Comparison of ENCODE assay signal across 8 mouse cellular contexts in the genomic region with DNA sequence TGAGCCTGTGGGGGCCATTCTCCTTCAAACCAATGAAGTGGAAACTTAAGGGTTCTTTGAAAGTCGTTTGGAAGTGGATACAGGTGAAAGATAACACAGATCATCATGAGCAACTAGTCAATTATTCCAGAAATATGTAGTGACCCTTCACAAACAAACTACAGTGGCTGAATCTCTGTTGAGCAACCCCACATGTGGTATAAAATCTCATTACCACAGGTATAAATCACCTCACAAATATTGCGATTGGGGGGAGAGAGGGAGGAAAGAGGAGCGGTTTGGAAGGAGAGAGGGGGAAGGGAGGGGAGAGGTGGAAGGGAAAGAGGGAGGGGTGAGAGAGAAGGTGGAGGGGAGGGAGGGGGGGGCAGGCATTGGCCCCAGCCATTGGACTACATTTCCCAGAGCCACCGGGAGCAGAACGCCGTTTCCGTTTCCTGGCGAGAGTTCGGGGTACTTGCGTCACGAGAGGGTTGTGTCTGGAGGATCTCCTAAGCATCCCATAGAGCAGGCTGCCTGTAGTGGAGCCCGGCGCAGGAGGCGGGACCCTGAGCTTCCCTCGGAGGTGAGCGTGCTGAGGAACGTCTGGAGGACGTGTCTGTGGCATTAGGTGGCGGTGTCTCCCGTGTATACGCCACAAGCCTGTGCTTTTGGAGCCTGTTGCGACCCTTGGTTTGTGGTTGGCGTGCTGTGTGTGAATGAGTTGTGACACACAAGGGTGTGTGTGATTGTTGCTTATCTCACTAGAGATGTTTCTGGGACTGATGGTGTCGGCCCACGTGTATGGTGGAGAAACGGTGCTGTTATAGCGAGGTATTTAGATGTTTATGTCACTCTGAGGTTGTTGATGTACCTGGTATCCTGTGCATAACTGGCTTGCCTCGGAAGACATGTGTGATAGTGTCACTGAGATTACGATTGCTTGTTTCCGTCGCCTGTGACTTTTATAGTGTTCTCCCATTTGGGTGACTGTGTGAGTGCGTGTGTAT. TPM values are rescaled to one million over a fixed set of nuclear protein-coding genes. Genes with fewer than 3 reads are reported as not detected.
DNase-seq lines count a peak whose midpoint lies in the region; ATAC-seq and TF ChIP-seq lines count a peak whose summit lies in the region.

TSS of gene Zfp420 (plus strand) at position 448 of the 986 bp plus-strand sequence.

- H3K27me3 ChIP-seq in forebrain, postnatal 0 days (ENCODE audit: insufficient read depth, low read length), result no peaks in the 10 kb centered on the region
- no peaks in the 10 kb centered on the region for H3K27me3 ChIP-seq in lung, embryonic 15.5 days

- peak within 1 kb of the TSS; percentile 64 for H3K4me2 ChIP-seq in forebrain, postnatal 0 days (ENCODE audit: low read depth)
- H3K4me2 ChIP-seq in lung, embryonic 15.5 days, result peak within 1 kb of the TSS; percentile 72

- TF ChIP-seq CTCF in forebrain, postnatal 0 days (IDR thresholded peaks at IDR 0.05; ENCODE audit: low read depth), result peak; percentile 55

- peak; percentile 87 for DNase-seq in ES-E14 (ENCODE audit: low read depth, low spot score)
- DNase-seq in cerebellum, adult 11-12 months, result peak; percentile 94
- peak; percentile 95 for DNase-seq in forebrain, postnatal 0 days
- peak; percentile 88 for DNase-seq in heart, postnatal 4 days
- peak; percentile 88 to 92 for DNase-seq in layer of hippocampus, adult 8-10 months (ENCODE audit: low spot score in 2 of 2)
- peak; percentile 86 for DNase-seq in ovary, adult 18-20 months (ENCODE audit: low spot score)
- DNase-seq in thymus, postnatal 0 days (ENCODE audit: low spot score), result peak; percentile 88

- peak; percentile 99 for ATAC-seq in forebrain, postnatal 0 days
- peak; percentile 97 for ATAC-seq in lung, embryonic 15.5 days (ENCODE audit: borderline replicate concordance, extremely low read depth, low FRiP score, low TSS enrichment)

- in situ Hi-C loops in ES-E14 (cut with MboI; ENCODE audit: low sequenced_read_pairs in 2 of 2, unreplicated experiment in 2 of 2), result no loop called here

- peak within 1 kb of the TSS; percentile 68 to 88 for H3K4me3 ChIP-seq in ES-E14 (ENCODE audit: insufficient read depth in 1 of 2, low read depth in 1 of 2, low read length in 2 of 2, poor library complexity in 1 of 2, severe bottlenecking in 1 of 2)
- peak within 1 kb of the TSS; percentile 59 for H3K4me3 ChIP-seq in forebrain, postnatal 0 days (ENCODE audit: low read depth, low read length)
- H3K4me3 ChIP-seq in lung, embryonic 15.5 days, result peak within 1 kb of the TSS; percentile 68

- H3K36me3 ChIP-seq in ES-E14 (ENCODE audit: control insufficient read depth, insufficient read depth, low read length, poor library complexity, severe bottlenecking), result peaks cover 4% of the 10 kb centered on the region; the same call in 1 of the 2 replicates
- no peaks in the 10 kb centered on the region for H3K36me3 ChIP-seq in forebrain, postnatal 0 days (ENCODE audit: insufficient read depth)
- H3K36me3 ChIP-seq in lung, embryonic 15.5 days, result no peaks in the 10 kb centered on the region

- no peak within 1 kb of the TSS for H3K27ac ChIP-seq in ES-E14 (ENCODE audit: insufficient read depth, low read depth, low read length, poor library complexity, severe bottlenecking)
- H3K27ac ChIP-seq in forebrain, postnatal 0 days (ENCODE audit: low read depth, low read length), result no peak within 1 kb of the TSS
- H3K27ac ChIP-seq in lung, embryonic 15.5 days, result no peak within 1 kb of the TSS

- no peaks in the 10 kb centered on the region for H3K9me3 ChIP-seq in ES-E14 (ENCODE audit: control insufficient read depth, insufficient read depth, low read depth, low read length)
- H3K9me3 ChIP-seq in forebrain, postnatal 0 days (ENCODE audit: low read length), result no peaks in the 10 kb centered on the region
- H3K9me3 ChIP-seq in lung, embryonic 15.5 days, result no peaks in the 10 kb centered on the region

- peak within 1 kb of the TSS; percentile 73 for H3K9ac ChIP-seq in ES-E14 (ENCODE audit: insufficient read depth, low read depth, low read length, poor library complexity, severe bottlenecking)
- H3K9ac ChIP-seq in forebrain, postnatal 0 days, result peak within 1 kb of the TSS; percentile 52
- H3K9ac ChIP-seq in lung, embryonic 15.5 days, result peak within 1 kb of the TSS; percentile 57

- 4% methylated on average over 32 of the region's 32 CpGs for WGBS in forebrain, postnatal 0 days
- WGBS in lung, embryonic 15.5 days, result 3% methylated on average over 32 of the region's 32 CpGs

- H3K4me1 ChIP-seq in ES-E14 (ENCODE audit: control insufficient read depth in 2 of 2, insufficient read depth in 2 of 2, low read length in 2 of 2, poor library complexity in 1 of 2), result peaks cover 0 to 4% of the 10 kb centered on the region in 2 experiments; a peak in 1 of 4 replicates
- peaks cover 7% of the 10 kb centered on the region; the same call in 1 of the 2 replicates for H3K4me1 ChIP-seq in forebrain, postnatal 0 days (ENCODE audit: insufficient read depth)
- H3K4me1 ChIP-seq in lung, embryonic 15.5 days, result peaks cover 6% of the 10 kb centered on the region; the same call in 1 of the 2 replicates

TF ChIP-seq in ES-E14, 5 proteins besides CTCF, POLR2A, EP300 and RAD21:
- TF ChIP-seq ZC3H11A (IDR thresholded peaks at IDR 0.05; ENCODE audit: borderline replicate concordance, low read depth, low read length), result no peak
- TF ChIP-seq ZNF384 (IDR thresholded peaks at IDR 0.05; ENCODE audit: low read depth, low read length), result no peak
- TF ChIP-seq MAFK (IDR thresholded peaks at IDR 0.05; ENCODE audit: insufficient read depth, low read depth, low read length), result no peak
- TF ChIP-seq HCFC1 (IDR thresholded peaks at IDR 0.05; ENCODE audit: borderline replicate concordance, insufficient read depth, low read length), result peak; percentile 94
- TF ChIP-seq CHD2 (IDR thresholded peaks at IDR 0.05; ENCODE audit: low read depth, low read length), result peak; percentile 74

RNA-seq across cellular contexts. Expression of gene Zfp420, which starts in this region (rescaled TPM):
- 5.6 and 6.9 TPM in 2 replicates for total RNA-seq in ES-E14 (2012; rRNA removed)
- total RNA-seq in forebrain, postnatal 0 days (2014; rRNA removed), result 26.9 and 27.1 TPM in 2 replicates
- polyA plus RNA-seq in forebrain, postnatal 0 days (2015; fragmentation: Nextera tagmentation; extraction: Ambion mirVana), result 9.9 and 15.5 TPM in 2 replicates
- total RNA-seq in heart, postnatal 4 days (2021), result 1 to 10 TPM; 2.6 to 3.3 TPM
- total RNA-seq in layer of hippocampus, adult 8-10 months (2022), result 10 to 100 TPM; 14.9 to 23.0 (median 17.0) TPM
- 6.4 and 6.6 TPM in 2 replicates for polyA plus RNA-seq in lung, embryonic 15.5 days (2015; fragmentation: Nextera tagmentation; extraction: Ambion mirVana)
- polyA plus RNA-seq in thymus, postnatal 0 days (2015; fragmentation: Nextera tagmentation; extraction: Ambion mirVana), result 3.0 and 3.1 TPM in 2 replicates
